ENCODE assay signal across 8 mouse cellular contexts in genomic region chr7:4499034-4499433, GRCm38 (mm10). TPM values are rescaled to one million over a fixed set of nuclear protein-coding genes. Genes with fewer than 3 reads are reported as not detected.
A peak's percentile ranks its signal among the peaks of the same experiment; 100 is the strongest.
DNase-seq lines count a peak whose midpoint lies in the region; ATAC-seq and TF ChIP-seq lines count a peak whose summit lies in the region.

No protein-coding gene starts in this region.

- H3K9ac ChIP-seq in kidney, embryonic 14.5 days (ENCODE audit: low read depth, low read length), result peak overlapping the region; percentile 28; the same call in 1 of the 2 replicates
- H3K9ac ChIP-seq in intestine, embryonic 15.5 days, result no peak overlapping the region
- no peak overlapping the region for H3K9ac ChIP-seq in midbrain, embryonic 16.5 days (ENCODE audit: low read depth, low read length)

- peaks cover 23% of the 10 kb centered on the region for H3K4me1 ChIP-seq in kidney, embryonic 14.5 days (ENCODE audit: control insufficient read depth, insufficient read depth, low read length)
- H3K4me1 ChIP-seq in embryonic fibroblast, embryonic 13.5 days (ENCODE audit: control insufficient read depth, insufficient read depth, low read length), result peaks cover 15% of the 10 kb centered on the region
- peaks cover 33% of the 10 kb centered on the region for H3K4me1 ChIP-seq in intestine, embryonic 15.5 days (replicated peaks)
- H3K4me1 ChIP-seq in midbrain, embryonic 16.5 days (ENCODE audit: control insufficient read depth, insufficient read depth, low read length), result peaks cover 35% of the 10 kb centered on the region

- H3K4me2 ChIP-seq in kidney, embryonic 14.5 days (replicated peaks; ENCODE audit: low read depth, low read length), result no peak overlapping the region
- H3K4me2 ChIP-seq in intestine, embryonic 15.5 days (replicated peaks), result peak overlapping the region; percentile 79
- peak overlapping the region; percentile 30 for H3K4me2 ChIP-seq in midbrain, embryonic 16.5 days (ENCODE audit: low read length)

- no peak for DNase-seq in kidney, postnatal 25 days
- DNase-seq in adrenal gland, adult (ENCODE audit: inconsistent age in 2 of 2, low spot score in 1 of 2), result no peak

- no peak for ATAC-seq in kidney, embryonic 14.5 days (ENCODE audit: low FRiP score, low TSS enrichment)
- ATAC-seq in intestine, embryonic 15.5 days, result no peak
- ATAC-seq in midbrain, embryonic 16.5 days, result no peak
- ATAC-seq in inflammation-experienced regulatory T-cells, adult 6 months, result no peak
- ATAC-seq in megakaryocyte-erythroid progenitor cell, adult 5-6 weeks (replicated peaks; ENCODE audit: low FRiP score, low TSS enrichment, poor library complexity, severe bottlenecking), result no peak

- peaks cover 23% of the 10 kb centered on the region for H3K36me3 ChIP-seq in kidney, embryonic 14.5 days (ENCODE audit: control insufficient read depth, insufficient read depth, low read length)
- peaks cover 20% of the 10 kb centered on the region for H3K36me3 ChIP-seq in intestine, embryonic 15.5 days
- peaks cover 7% of the 10 kb centered on the region for H3K36me3 ChIP-seq in midbrain, embryonic 16.5 days (ENCODE audit: control insufficient read depth, insufficient read depth, low read length)

- no peak for TF ChIP-seq CTCF in embryonic fibroblast, embryonic 13.5 days (IDR thresholded peaks at IDR 0.05; ENCODE audit: borderline replicate concordance, insufficient read depth, low read length)

- no peaks in the 10 kb centered on the region for H3K27me3 ChIP-seq in kidney, embryonic 14.5 days (ENCODE audit: control insufficient read depth, insufficient read depth, low read length)
- no peaks in the 10 kb centered on the region for H3K27me3 ChIP-seq in intestine, embryonic 15.5 days (replicated peaks)
- no peaks in the 10 kb centered on the region for H3K27me3 ChIP-seq in midbrain, embryonic 16.5 days (ENCODE audit: control insufficient read depth, insufficient read depth, low read depth, low read length)

- H3K9me3 ChIP-seq in kidney, embryonic 14.5 days (ENCODE audit: control insufficient read depth, low read length), result no peaks in the 10 kb centered on the region
- no peaks in the 10 kb centered on the region for H3K9me3 ChIP-seq in intestine, embryonic 15.5 days
- no peaks in the 10 kb centered on the region for H3K9me3 ChIP-seq in midbrain, embryonic 16.5 days (replicated peaks; ENCODE audit: control insufficient read depth, low read length, poor library complexity, severe bottlenecking)

- no peak overlapping the region for H3K27ac ChIP-seq in kidney, embryonic 14.5 days (ENCODE audit: low read depth, low read length)
- H3K27ac ChIP-seq in embryonic fibroblast, embryonic 13.5 days (ENCODE audit: insufficient read depth, low read length), result no peak overlapping the region
- peak overlapping the region; percentile 54; the same call in 1 of the 2 replicates for H3K27ac ChIP-seq in intestine, embryonic 15.5 days
- H3K27ac ChIP-seq in midbrain, embryonic 16.5 days (ENCODE audit: low read length), result no peak overlapping the region

- 91% methylated on average over 4 of the region's 4 CpGs for WGBS in kidney, embryonic 14.5 days
- WGBS in intestine, embryonic 15.5 days, result 80% methylated on average over 4 of the region's 4 CpGs
- WGBS in midbrain, embryonic 16.5 days, result 93% methylated on average over 4 of the region's 4 CpGs

- H3K4me3 ChIP-seq in kidney, embryonic 14.5 days (ENCODE audit: low read length), result no peak overlapping the region; the same call in none of the 2 replicates
- H3K4me3 ChIP-seq in embryonic fibroblast, embryonic 13.5 days (ENCODE audit: insufficient read depth, low read length), result 0 out of 2 replicates have a peak overlapping the region, but pooled peaks have one; percentile 79
- H3K4me3 ChIP-seq in intestine, embryonic 15.5 days (replicated peaks), result peak overlapping the region; percentile 1; the same call in 1 of the 2 replicates
- H3K4me3 ChIP-seq in midbrain, embryonic 16.5 days (ENCODE audit: low read depth, low read length), result no peak overlapping the region

- no peak for TF ChIP-seq POLR2A in embryonic fibroblast, embryonic 13.5 days (IDR thresholded peaks at IDR 0.05; ENCODE audit: low read depth, low read length)

RNA-seq across cellular contexts. Expression of gene Ppp1r12c, which starts 2.4 kb away (rescaled TPM):
- 50.8 and 51.2 TPM in 2 replicates for polyA plus RNA-seq in kidney, embryonic 14.5 days (2014; fragmentation: Nextera tagmentation; extraction: Ambion mirVana)
- polyA plus RNA-seq in embryonic fibroblast, embryonic 13.5 days (2011; ENCODE audit: insufficient read length, low read depth, missing spikeins), result 72.2 and 79.4 TPM in 2 replicates
- polyA plus RNA-seq in intestine, embryonic 15.5 days (2015; fragmentation: Nextera tagmentation; extraction: Ambion mirVana), result 42.4 and 45.8 TPM in 2 replicates
- 35.6 and 44.7 TPM in 2 replicates for polyA plus RNA-seq in midbrain, embryonic 16.5 days (2015; fragmentation: Nextera tagmentation; extraction: Ambion mirVana)
- polyA plus RNA-seq in inflammation-experienced regulatory T-cells, adult 6 months (2017; shearing (Covaris generic)), result 10 to 100 TPM; 19.1 to 23.9 (median 19.4) TPM
- total RNA-seq in megakaryocyte-erythroid progenitor cell, adult 5-6 weeks (2014; fragmentation: Nextera tagmentation), result 118 and 125 TPM in 2 replicates
- total RNA-seq in megakaryocyte-erythroid progenitor cell, adult 5-6 weeks (2017), result 85.0 and 96.2 TPM in 2 replicates

RNA-seq across cellular contexts. Expression of gene Tnnt1, which starts 17.1 kb away (rescaled TPM):
- polyA plus RNA-seq in kidney, embryonic 14.5 days (2014; fragmentation: Nextera tagmentation; extraction: Ambion mirVana), result 13.4 and 20.6 TPM in 2 replicates
- 1.4 and 1.7 TPM in 2 replicates for polyA plus RNA-seq in embryonic fibroblast, embryonic 13.5 days (2011; ENCODE audit: insufficient read length, low read depth, missing spikeins)
- polyA plus RNA-seq in intestine, embryonic 15.5 days (2015; fragmentation: Nextera tagmentation; extraction: Ambion mirVana), result 21.3 and 27.1 TPM in 2 replicates
- polyA plus RNA-seq in midbrain, embryonic 16.5 days (2015; fragmentation: Nextera tagmentation; extraction: Ambion mirVana), result 3.2 and 3.6 TPM in 2 replicates
- 1 to 10 TPM; 6.4 to 8.0 (median 6.9) TPM for polyA plus RNA-seq in inflammation-experienced regulatory T-cells, adult 6 months (2017; shearing (Covaris generic))
- total RNA-seq in megakaryocyte-erythroid progenitor cell, adult 5-6 weeks (2014; fragmentation: Nextera tagmentation), result 1.4 TPM in 1 of 2 replicates, not detected in the other
- total RNA-seq in megakaryocyte-erythroid progenitor cell, adult 5-6 weeks (2017), result 0.95 and 3.0 TPM in 2 replicates

RNA-seq across cellular contexts. Expression of gene Tnni3, which starts 25.0 kb away (rescaled TPM):
- 4.9 and 8.1 TPM in 2 replicates for polyA plus RNA-seq in kidney, embryonic 14.5 days (2014; fragmentation: Nextera tagmentation; extraction: Ambion mirVana)
- polyA plus RNA-seq in embryonic fibroblast, embryonic 13.5 days (2011; ENCODE audit: insufficient read length, low read depth, missing spikeins), result 1.2 and 4.0 TPM in 2 replicates
- polyA plus RNA-seq in intestine, embryonic 15.5 days (2015; fragmentation: Nextera tagmentation; extraction: Ambion mirVana), result 2.2 and 3.0 TPM in 2 replicates
- 1.8 TPM in 2 replicates for polyA plus RNA-seq in midbrain, embryonic 16.5 days (2015; fragmentation: Nextera tagmentation; extraction: Ambion mirVana)
- 1 to 10 TPM in 2 of 3 experiments, under 1 TPM in 1; 0.48 to 3.4 (median 1.4) TPM for polyA plus RNA-seq in inflammation-experienced regulatory T-cells, adult 6 months (2017; shearing (Covaris generic))
- 2.1 and 10.2 TPM in 2 replicates for total RNA-seq in megakaryocyte-erythroid progenitor cell, adult 5-6 weeks (2014; fragmentation: Nextera tagmentation)
- total RNA-seq in megakaryocyte-erythroid progenitor cell, adult 5-6 weeks (2017), result 2.4 TPM in 1 of 2 replicates, not detected in the other

RNA-seq across cellular contexts. Expression of gene Dnaaf3, which starts 33.2 kb away (rescaled TPM):
- polyA plus RNA-seq in kidney, embryonic 14.5 days (2014; fragmentation: Nextera tagmentation; extraction: Ambion mirVana), result 1.3 and 2.4 TPM in 2 replicates
- polyA plus RNA-seq in embryonic fibroblast, embryonic 13.5 days (2011; ENCODE audit: insufficient read length, low read depth, missing spikeins), result 2.2 and 3.2 TPM in 2 replicates
- polyA plus RNA-seq in intestine, embryonic 15.5 days (2015; fragmentation: Nextera tagmentation; extraction: Ambion mirVana), result 1.1 TPM in 2 replicates
- polyA plus RNA-seq in midbrain, embryonic 16.5 days (2015; fragmentation: Nextera tagmentation; extraction: Ambion mirVana), result 2.2 and 2.4 TPM in 2 replicates
- 1 to 10 TPM; 1.3 to 2.1 (median 1.3) TPM for polyA plus RNA-seq in inflammation-experienced regulatory T-cells, adult 6 months (2017; shearing (Covaris generic))
- 1.6 and 2.8 TPM in 2 replicates for total RNA-seq in megakaryocyte-erythroid progenitor cell, adult 5-6 weeks (2014; fragmentation: Nextera tagmentation)
- 0.23 TPM in 1 of 2 replicates, not detected in the other for total RNA-seq in megakaryocyte-erythroid progenitor cell, adult 5-6 weeks (2017)

RNA-seq across cellular contexts. Expression of gene Eps8l1, which starts 38.6 kb away (rescaled TPM):
- 3.0 and 6.8 TPM in 2 replicates for polyA plus RNA-seq in kidney, embryonic 14.5 days (2014; fragmentation: Nextera tagmentation; extraction: Ambion mirVana)
- 2.1 and 2.9 TPM in 2 replicates for polyA plus RNA-seq in embryonic fibroblast, embryonic 13.5 days (2011; ENCODE audit: insufficient read length, low read depth, missing spikeins)
- polyA plus RNA-seq in intestine, embryonic 15.5 days (2015; fragmentation: Nextera tagmentation; extraction: Ambion mirVana), result 3.4 and 3.9 TPM in 2 replicates
- polyA plus RNA-seq in midbrain, embryonic 16.5 days (2015; fragmentation: Nextera tagmentation; extraction: Ambion mirVana), result 12.8 TPM in 2 replicates
- polyA plus RNA-seq in inflammation-experienced regulatory T-cells, adult 6 months (2017; shearing (Covaris generic)), result 10 to 100 TPM in 2 of 3 experiments, 1 to 10 TPM in 1; 3.8 to 22.3 (median 12.5) TPM
- total RNA-seq in megakaryocyte-erythroid progenitor cell, adult 5-6 weeks (2014; fragmentation: Nextera tagmentation), result 4.8 and 6.7 TPM in 2 replicates
- 0.89 and 5.0 TPM in 2 replicates for total RNA-seq in megakaryocyte-erythroid progenitor cell, adult 5-6 weeks (2017)

Comparison
In these comparisons a context has a peak if more than half of its experiments do, and no peak if none do; other contexts are left out.
1. H3K4me3 ChIP-seq: peak in embryonic fibroblast, embryonic 13.5 days (single experiment) and intestine, embryonic 15.5 days (single experiment); none in kidney, embryonic 14.5 days (single experiment) and midbrain, embryonic 16.5 days (single experiment).